Mouse (Mus musculus): ENCODE measurements at regions not wholly inside any gene's neighbourhood (a gene's known extent, or its start where the extent isn't known, plus 50 kb on each side); places are given as distances from the start of the nearest gene placed in this dataset.

DNA sequence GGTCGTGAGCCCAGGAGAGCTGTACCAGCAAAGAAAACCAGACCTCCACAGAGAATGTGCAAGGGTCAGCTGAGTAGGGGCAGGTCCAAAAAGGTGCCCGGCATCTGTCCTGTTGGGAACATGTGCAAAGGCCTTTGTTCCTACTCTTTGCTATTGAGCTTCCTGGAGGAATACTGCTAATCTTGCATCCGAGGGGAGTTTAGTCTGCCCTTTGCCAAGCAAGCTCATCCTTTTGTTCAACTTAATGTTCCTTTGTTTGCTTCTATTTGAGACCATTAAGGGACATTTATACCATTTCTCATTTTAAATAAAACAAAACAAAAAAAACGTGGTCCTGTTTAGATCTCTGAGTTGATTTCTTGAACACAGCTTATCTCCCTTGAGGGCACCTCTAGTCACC, 166.6 kb downstream of the Dact1 start:
- ATAC-seq (replicated peaks; ENCODE audit: poor library complexity) = no peak

- no peak for ATAC-seq (replicated peaks; ENCODE audit: poor library complexity)
Measured at GRCm38 (mm10) chr12:71477691-71478090, 168.0 kb downstream of the Dact1 start.

GRCm38 (mm10) chr12:71481371-71481770, 171.7 kb downstream of the Dact1 start:
- no peak for ATAC-seq (replicated peaks; ENCODE audit: poor library complexity)

- ATAC-seq (replicated peaks; ENCODE audit: poor library complexity) = no peak
Measured at GRCm38 (mm10) chr12:71481899-71482593, 172.4 kb downstream of the Dact1 start.

DNA sequence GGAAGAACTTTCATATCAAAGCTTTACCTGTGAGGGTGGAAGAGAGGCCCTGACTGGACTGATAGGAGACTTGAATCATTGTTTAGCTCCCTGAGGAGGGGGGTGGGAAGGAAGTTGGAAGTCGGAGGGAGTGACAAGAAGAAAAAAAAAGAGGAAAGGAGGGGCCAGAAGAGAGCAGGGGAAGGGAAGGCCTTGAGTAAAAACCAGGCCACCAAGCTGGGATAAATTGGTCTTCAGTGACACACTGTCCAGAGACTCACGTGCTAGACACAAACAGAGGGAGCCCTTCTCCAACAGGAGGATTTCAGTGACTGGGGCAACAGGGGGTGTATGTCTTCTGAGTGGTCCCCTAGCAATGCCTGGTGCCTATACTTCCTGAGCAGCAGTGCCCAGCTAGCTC, 172.9 kb downstream of the Dact1 start:
- no peak for ATAC-seq (replicated peaks; ENCODE audit: poor library complexity)

DNA sequence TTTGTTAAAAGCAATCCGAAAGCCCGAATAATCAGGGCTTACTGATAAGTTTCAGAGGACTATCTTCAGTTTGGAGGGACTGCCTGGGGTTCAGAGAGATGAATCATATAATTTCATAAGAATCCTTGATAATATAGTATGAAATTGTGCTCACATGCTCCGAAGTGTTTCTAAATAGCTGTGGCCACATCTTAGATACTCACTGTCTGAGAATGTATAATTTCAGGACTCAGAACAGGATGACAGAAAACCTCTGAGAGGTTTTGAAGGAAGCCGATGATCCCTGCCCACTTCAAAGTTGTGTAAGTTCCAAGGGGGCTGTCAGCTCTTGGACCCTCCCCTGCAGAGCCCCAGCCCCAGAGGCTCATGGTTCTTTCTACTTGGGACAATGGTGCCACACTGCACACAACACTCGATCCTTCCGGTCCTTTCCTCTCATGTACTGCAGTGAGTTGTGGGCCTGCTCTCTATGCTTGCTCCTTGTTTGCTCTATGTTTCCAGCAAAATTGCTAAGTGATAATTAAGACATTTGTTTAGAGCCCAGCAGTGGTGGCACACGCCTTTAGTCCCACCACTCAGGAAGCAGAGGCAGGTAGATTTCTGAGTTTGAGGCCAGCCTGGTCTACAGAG, 174.0 kb downstream of the Dact1 start:
- ATAC-seq (replicated peaks; ENCODE audit: poor library complexity) = no peak

DNA sequence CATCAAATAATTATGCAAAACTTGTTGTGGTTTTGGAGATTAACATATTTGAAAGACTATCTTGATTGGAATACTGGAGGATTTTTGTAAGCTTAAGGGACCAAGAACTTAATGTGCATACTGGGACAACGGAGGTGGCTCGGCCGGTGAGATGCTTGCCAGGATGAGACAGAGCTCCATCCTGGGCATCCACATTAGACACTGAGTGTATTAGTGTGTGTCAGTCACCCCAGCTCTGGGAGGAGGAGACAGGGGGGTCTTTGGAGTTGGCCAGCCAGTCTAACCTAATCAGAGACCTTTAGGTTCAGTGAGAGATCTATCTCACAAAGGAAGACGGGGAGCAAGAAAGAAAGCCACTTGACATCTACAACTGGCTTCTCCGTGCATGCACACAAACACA, 174.6 kb downstream of the Dact1 start:
- ATAC-seq (replicated peaks; ENCODE audit: poor library complexity) = no peak

- ATAC-seq (replicated peaks; ENCODE audit: poor library complexity) = no peak
Measured at GRCm38 (mm10) chr12:71486078-71486477, 176.4 kb downstream of the Dact1 start.

DNA sequence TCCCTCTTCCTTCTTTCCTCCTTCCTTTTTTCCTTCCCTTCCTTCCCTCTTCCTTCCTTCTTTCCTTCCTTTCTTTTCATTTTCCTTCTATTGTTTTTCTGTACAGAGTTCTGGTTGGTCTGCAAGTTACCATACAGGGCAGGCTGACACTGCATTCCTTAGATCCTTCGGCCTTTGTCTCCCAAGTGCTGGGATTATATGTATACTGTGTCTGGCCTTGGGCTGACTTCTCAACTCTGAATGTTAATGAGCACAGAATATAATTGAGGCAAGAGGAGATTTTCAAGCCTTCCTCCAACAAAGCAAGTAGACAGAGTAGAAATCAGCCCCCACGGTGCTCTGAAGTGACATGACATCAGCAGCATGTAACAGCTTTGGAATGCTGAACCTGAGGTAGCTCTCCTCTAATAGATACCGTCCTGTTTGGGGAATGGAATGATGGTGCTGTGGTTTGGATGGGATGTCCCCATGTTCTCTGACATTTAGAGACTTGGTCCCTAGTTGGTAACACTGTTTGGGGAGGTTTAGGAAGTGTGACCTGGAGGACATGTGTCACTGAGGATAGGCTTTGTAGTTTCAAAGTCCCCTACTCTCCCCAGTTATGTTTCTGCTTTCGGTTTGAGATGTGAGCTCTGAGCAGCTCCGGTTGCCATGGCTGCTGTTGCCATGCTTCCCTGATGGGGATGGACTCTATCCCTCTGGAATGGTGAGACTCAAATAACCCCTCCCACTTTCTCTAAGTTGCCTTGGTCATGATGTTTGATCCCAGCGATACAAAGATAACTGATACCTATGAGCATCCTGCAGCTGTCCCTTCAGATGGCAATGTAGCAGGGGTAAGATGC, 178.1 kb downstream of the Dact1 start:
- no peak for ATAC-seq (replicated peaks; ENCODE audit: poor library complexity)

GRCm38 (mm10) chr12:71489295-71489694, 179.6 kb downstream of the Dact1 start:
- no peak for ATAC-seq (replicated peaks; ENCODE audit: poor library complexity)

GRCm38 (mm10) chr12:71494803-71495293, 185.2 kb downstream of the Dact1 start:
- no peak for ATAC-seq (replicated peaks; ENCODE audit: poor library complexity)

DNA sequence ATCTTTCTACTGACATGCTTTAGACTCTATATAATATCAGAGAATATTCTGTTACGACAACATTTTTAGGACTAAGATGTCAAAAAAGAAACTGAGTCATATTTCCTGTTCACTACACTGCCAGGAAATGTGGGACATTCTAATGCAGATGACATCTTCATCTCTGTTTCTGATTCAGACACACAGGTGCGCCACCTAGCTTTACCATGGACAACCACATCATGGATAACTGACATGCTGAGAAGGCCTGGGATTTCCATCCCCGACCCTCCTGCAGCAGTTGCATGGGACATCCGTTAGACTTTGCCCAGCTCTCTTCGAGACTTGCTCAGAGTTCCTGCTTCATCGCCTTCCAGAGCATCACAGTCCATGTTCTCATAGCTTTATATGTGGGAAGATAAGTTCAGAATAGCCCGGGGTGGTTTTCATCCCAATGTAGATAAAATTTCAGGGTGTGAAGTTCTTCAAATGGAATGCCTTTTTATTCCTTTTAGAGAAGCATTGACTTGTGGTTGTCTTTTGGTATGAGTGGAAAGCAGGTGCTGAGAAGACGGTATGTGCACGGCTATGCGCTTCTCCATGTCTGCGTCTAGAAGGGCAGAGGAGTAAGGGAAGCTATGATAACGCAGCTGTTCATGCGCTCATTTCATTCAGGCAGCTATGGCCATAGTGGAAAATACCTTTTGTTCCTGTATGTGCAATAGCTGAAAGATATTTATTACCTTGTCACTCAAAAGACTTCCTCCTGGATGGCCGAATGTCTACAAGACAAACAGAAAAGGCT, 188.8 kb downstream of the Dact1 start:
- no peak for ATAC-seq (replicated peaks; ENCODE audit: poor library complexity)

GRCm38 (mm10) chr12:71501299-71501810, 191.7 kb downstream of the Dact1 start:
- no peak for ATAC-seq (replicated peaks; ENCODE audit: poor library complexity)

- ATAC-seq (replicated peaks; ENCODE audit: poor library complexity) = no peak
Measured at GRCm38 (mm10) chr12:71503265-71503664, 193.6 kb downstream of the Dact1 start.

DNA sequence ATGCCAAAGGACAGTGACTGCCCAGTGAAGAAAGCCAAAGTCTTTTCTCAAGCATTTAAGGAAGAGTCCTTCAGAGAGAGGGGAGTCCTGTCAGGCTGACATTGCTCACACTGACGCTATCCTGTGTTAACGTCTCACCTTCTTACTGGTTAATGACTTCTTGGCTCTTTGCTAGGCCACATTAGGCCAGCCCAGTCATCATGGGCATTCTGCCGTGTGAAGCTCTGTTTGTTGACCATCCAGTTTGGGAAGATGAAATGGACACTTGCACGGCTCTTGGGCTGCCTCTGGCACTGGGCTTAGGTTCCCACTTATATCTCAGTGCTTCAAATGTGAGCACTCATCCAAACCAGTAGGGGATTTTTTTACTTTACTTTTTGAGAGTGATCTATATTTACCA, 196.5 kb downstream of the Dact1 start:
- ATAC-seq (replicated peaks; ENCODE audit: poor library complexity) = no peak

DNA sequence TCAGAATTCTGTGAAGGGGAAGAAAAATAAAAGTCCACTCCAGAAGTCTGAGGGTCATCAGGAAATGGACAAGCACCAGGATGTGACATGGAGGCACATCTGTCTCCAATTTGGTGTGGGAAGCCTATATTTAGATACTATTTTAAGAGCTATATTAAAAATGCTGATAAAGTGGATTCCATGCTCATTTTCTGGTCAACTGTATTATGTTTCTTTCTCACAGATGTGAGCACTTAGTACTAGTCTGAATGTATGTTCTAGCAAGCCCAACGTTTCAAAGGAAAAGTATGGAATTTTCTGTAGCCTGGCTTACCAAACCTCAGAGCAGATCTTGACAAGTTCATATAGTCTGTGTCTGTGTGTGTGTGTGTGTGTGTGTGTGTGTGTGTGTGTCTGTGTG, 197.0 kb downstream of the Dact1 start:
- ATAC-seq (replicated peaks; ENCODE audit: poor library complexity) = no peak

- no peak for ATAC-seq (replicated peaks; ENCODE audit: poor library complexity)
Measured at GRCm38 (mm10) chr12:71512915-71513612, 203.4 kb downstream of the Dact1 start.

DNA sequence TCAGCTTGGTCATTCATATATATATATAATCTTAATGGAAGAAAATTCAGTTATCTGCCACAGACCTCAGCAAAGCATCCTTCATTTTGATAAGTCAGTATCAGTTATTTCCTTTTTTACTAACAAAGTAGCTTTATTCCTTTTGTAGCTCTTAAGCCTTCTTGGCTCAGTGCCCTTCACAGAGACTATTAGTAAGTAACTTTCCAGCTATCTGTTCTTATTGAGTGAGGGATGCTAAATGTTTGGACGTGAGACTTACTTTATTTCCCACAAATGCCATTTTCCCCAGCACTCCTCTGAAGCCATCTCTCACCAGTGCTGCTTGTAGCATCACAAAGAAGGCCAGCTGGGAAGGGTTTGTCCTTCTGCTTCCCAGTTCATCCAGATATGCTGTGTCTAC, 209.8 kb downstream of the Dact1 start:
- ATAC-seq (replicated peaks; ENCODE audit: poor library complexity) = no peak

DNA sequence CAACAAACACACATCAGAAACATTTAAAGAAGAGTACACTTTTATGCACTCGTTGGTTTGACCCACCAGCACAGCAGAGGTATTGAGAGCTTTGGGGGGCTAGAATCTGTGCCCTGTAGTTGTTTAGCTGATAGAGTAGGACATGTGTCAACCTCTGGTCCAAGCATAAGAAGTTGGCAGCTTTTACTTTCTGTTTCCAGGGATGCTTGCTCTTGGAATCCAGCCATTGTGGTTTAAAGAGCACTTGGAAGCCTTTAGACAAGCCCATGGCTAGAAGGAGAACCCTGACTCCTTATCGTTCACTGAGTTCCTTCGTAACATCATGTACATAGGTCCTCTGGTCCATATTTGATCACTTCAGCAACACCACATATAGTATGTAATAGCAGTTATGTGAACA, 212.3 kb downstream of the Dact1 start:
- ATAC-seq (replicated peaks; ENCODE audit: poor library complexity) = no peak

DNA sequence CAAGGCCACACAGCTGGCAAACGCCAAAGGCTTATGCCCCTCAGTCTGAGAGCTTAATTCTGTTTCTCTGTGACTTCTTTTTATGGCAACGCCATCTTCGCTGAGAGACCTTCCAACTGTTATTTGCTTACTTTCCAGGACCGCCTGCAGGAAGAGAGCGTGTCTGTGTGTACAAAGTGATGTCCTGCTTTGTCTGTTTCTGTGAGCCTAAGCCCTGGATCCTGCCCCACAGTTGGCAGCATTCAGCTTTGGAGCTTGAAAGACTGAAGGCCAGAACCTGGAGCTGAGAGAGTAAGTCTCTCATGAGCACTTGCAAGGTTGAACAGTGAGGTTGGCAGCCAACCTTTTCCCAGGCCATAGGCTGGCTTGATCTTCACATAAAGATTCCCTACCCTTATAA, 212.8 kb downstream of the Dact1 start:
- no peak for ATAC-seq (replicated peaks; ENCODE audit: poor library complexity)

All from megakaryocyte progenitor cell, adult 5-6 weeks (primary cell).